Mouse (Mus musculus) midbrain, embryonic 15.5 days (tissue): Measurements from ENCODE around the gene Klk1b8. TPM values are rescaled to one million over a fixed set of nuclear protein-coding genes. Genes with fewer than 3 reads are reported as not detected.

Source experiments
- polyA plus RNA-seq: library from polyadenylated mRNA; unstranded; fragments of >200 nt; fragmentation: Nextera tagmentation; extraction: Ambion mirVana; gene quantifications from 2 replicates; pipeline ENCODE4 v1.2.1, GENCODE M21; 2015

Klk1b8 gene
- polyA plus RNA-seq, 1 experiment from 2014 or later: not detected

Other genes starting within 250 kb of the Klk1b8 start
- 0.13 and 0.21 TPM in 2 replicates for gene Klk13, start 238.1 kb upstream of the Klk1b8 start, polyA plus RNA-seq
- not detected in 2 replicates for gene Klk12, start 181.8 kb upstream of the Klk1b8 start, polyA plus RNA-seq
- 0.17 TPM in 1 of 2 replicates, not detected in the other for gene Klk11, start 176.1 kb upstream of the Klk1b8 start, polyA plus RNA-seq
- gene Klk10, start 169.6 kb upstream of the Klk1b8 start, polyA plus RNA-seq: 0.12 and 0.17 TPM in 2 replicates
- 0.12 and 0.27 TPM in 2 replicates for gene Klk9, start 158.8 kb upstream of the Klk1b8 start, polyA plus RNA-seq
- 7.3 and 10.0 TPM in 2 replicates for gene Klk8, start 153.1 kb upstream of the Klk1b8 start, polyA plus RNA-seq
- gene Klk7, start 139.4 kb upstream of the Klk1b8 start, polyA plus RNA-seq: not detected in 2 replicates
- gene Klk6, start 126.2 kb upstream of the Klk1b8 start, polyA plus RNA-seq: not detected in 2 replicates
- not detected in 2 replicates for gene Klk5, start 108.7 kb upstream of the Klk1b8 start, polyA plus RNA-seq
- 0.18 TPM in 1 of 2 replicates, not detected in the other for gene Klk4, start 69.5 kb upstream of the Klk1b8 start, polyA plus RNA-seq
- not detected in 2 replicates for gene Klk15, start 16.9 kb upstream of the Klk1b8 start, polyA plus RNA-seq
- gene Klk1b1, start 16.1 kb downstream of the Klk1b8 start, polyA plus RNA-seq: not detected in 2 replicates
- gene Klk1b9, start 25.4 kb downstream of the Klk1b8 start, polyA plus RNA-seq: not detected in 2 replicates
- not detected in 2 replicates for gene Klk1b11, start 45.2 kb downstream of the Klk1b8 start, polyA plus RNA-seq
- not detected in 2 replicates for gene Klk1b26, start 61.5 kb downstream of the Klk1b8 start, polyA plus RNA-seq
- not detected in 2 replicates for gene Klk1b27, start 101.6 kb downstream of the Klk1b8 start, polyA plus RNA-seq
- not detected in 2 replicates for gene Klk1b21, start 151.7 kb downstream of the Klk1b8 start, polyA plus RNA-seq
- gene Klk1b22, start 162.0 kb downstream of the Klk1b8 start, polyA plus RNA-seq: not detected in 2 replicates
- not detected in 2 replicates for gene Klk1b16, start 186.1 kb downstream of the Klk1b8 start, polyA plus RNA-seq
- not detected in 2 replicates for gene Klk1b24, start 237.6 kb downstream of the Klk1b8 start, polyA plus RNA-seq
- not detected in 2 replicates for gene Klk1b3, start 247.5 kb downstream of the Klk1b8 start, polyA plus RNA-seq